Mouse (Mus musculus): Measurements from ENCODE around the gene Vmn1r67. TPM values are rescaled to one million over a fixed set of nuclear protein-coding genes. Genes with fewer than 3 reads are reported as not detected.
A peak's percentile ranks its signal among the peaks of the same experiment; 100 is the strongest.

Gene Vmn1r67
- not detected in 2 replicates for polyA plus RNA-seq (2012; rRNA removed)
- polyA plus RNA-seq (2014; fragmentation: Nextera tagmentation; extraction: Ambion mirVana) = not detected in 2 replicates

GRCm38 (mm10) chr7:10443031-10443430, at the start of gene Vmn1r67:
Gene Vmn1r67 (plus strand): TSS chr7:10443331.
- no peak for TF ChIP-seq POLR2A (IDR thresholded peaks at IDR 0.05; ENCODE audit: borderline replicate concordance, extremely low read depth, insufficient read depth, insufficient read length)
- no peak within 1 kb of the TSS for H3K9ac ChIP-seq (ENCODE audit: low read depth, low read length, severe bottlenecking)
- H3K4me2 ChIP-seq (replicated peaks; ENCODE audit: low read depth, low read length, severe bottlenecking) = no peak within 1 kb of the TSS
- H3K27ac ChIP-seq (replicated peaks; ENCODE audit: low read depth, low read length) = no peak within 1 kb of the TSS
- H3K27me3 ChIP-seq (ENCODE audit: control insufficient read depth, insufficient read depth, low read length) = no peaks in the 10 kb centered on the region
- 0 out of 2 replicates have a peak, but pooled peaks cover 3% of the 10 kb centered on the region for H3K9me3 ChIP-seq (ENCODE audit: control insufficient read depth, low read length)
- H3K4me1 ChIP-seq (ENCODE audit: control insufficient read depth, insufficient read depth, low read length) = no peaks in the 10 kb centered on the region
- no peak within 1 kb of the TSS for H3K4me3 ChIP-seq (replicated peaks; ENCODE audit: low read length)
- H3K36me3 ChIP-seq (ENCODE audit: control insufficient read depth, insufficient read depth, low read length) = no peaks in the 10 kb centered on the region
- DNase-seq (ENCODE audit: low spot score) (no peak), ATAC-seq (ENCODE audit: low FRiP score, low read depth) (no peak)

- Histone ChIP-seq H3K4me2 (replicated peaks; ENCODE audit: low read depth, low read length, severe bottlenecking) (no peak overlapping the region), H3K27me3 (ENCODE audit: control insufficient read depth, insufficient read depth, low read length) (no peaks in the 10 kb centered on the region), H3K9me3 (ENCODE audit: control insufficient read depth, low read length) (no peaks in the 10 kb centered on the region), H3K36me3 (ENCODE audit: control insufficient read depth, insufficient read depth, low read length) (no peaks in the 10 kb centered on the region), H3K4me3 (replicated peaks; ENCODE audit: low read length) (no peak overlapping the region), H3K9ac (ENCODE audit: low read depth, low read length, severe bottlenecking) (no peak overlapping the region), H3K4me1 (ENCODE audit: control insufficient read depth, insufficient read depth, low read length) (no peaks in the 10 kb centered on the region), H3K27ac (replicated peaks; ENCODE audit: low read depth, low read length) (no peak overlapping the region)
- ATAC-seq (ENCODE audit: low FRiP score, low read depth) (no peak), DNase-seq (ENCODE audit: low spot score) (no peak)
- 71% methylated on average over 3 of the region's 3 CpGs for WGBS
- TF ChIP-seq POLR2A (IDR thresholded peaks at IDR 0.05; ENCODE audit: borderline replicate concordance, extremely low read depth, insufficient read depth, insufficient read length) = no peak
Observed at GRCm38 (mm10) chr7:10458166-10458565, 15.0 kb downstream of the Vmn1r67 start.

GRCm38 (mm10) chr7:10479813-10480212, 36.7 kb downstream of the Vmn1r67 start:
- no peak for ATAC-seq (ENCODE audit: low FRiP score, low read depth)
- DNase-seq (ENCODE audit: low spot score) = no peak
- Histone ChIP-seq H3K4me2 (replicated peaks; ENCODE audit: low read depth, low read length, severe bottlenecking) (no peak overlapping the region), H3K4me1 (ENCODE audit: control insufficient read depth, insufficient read depth, low read length) (no peaks in the 10 kb centered on the region), H3K9me3 (ENCODE audit: control insufficient read depth, low read length) (no peaks in the 10 kb centered on the region; the same call in 1 of the 2 replicates), H3K4me3 (replicated peaks; ENCODE audit: low read length) (no peak overlapping the region), H3K27me3 (ENCODE audit: control insufficient read depth, insufficient read depth, low read length) (no peaks in the 10 kb centered on the region), H3K9ac (ENCODE audit: low read depth, low read length, severe bottlenecking) (no peak overlapping the region), H3K36me3 (ENCODE audit: control insufficient read depth, insufficient read depth, low read length) (no peaks in the 10 kb centered on the region), H3K27ac (replicated peaks; ENCODE audit: low read depth, low read length) (no peak overlapping the region)
- TF ChIP-seq POLR2A (IDR thresholded peaks at IDR 0.05; ENCODE audit: borderline replicate concordance, extremely low read depth, insufficient read depth, insufficient read length) = no peak

GRCm38 (mm10) chr7:10480588-10481233, 37.6 kb downstream of the Vmn1r67 start:
- Histone ChIP-seq H3K9ac (ENCODE audit: low read depth, low read length, severe bottlenecking) (no peak overlapping the region), H3K4me1 (ENCODE audit: control insufficient read depth, insufficient read depth, low read length) (no peaks in the 10 kb centered on the region), H3K4me3 (replicated peaks; ENCODE audit: low read length) (peak overlapping the region; percentile 23), H3K4me2 (replicated peaks; ENCODE audit: low read depth, low read length, severe bottlenecking) (peak overlapping the region; percentile 24; the same call in 1 of the 2 replicates), H3K36me3 (ENCODE audit: control insufficient read depth, insufficient read depth, low read length) (no peaks in the 10 kb centered on the region), H3K27me3 (ENCODE audit: control insufficient read depth, insufficient read depth, low read length) (no peaks in the 10 kb centered on the region), H3K9me3 (ENCODE audit: control insufficient read depth, low read length) (no peaks in the 10 kb centered on the region; the same call in 1 of the 2 replicates), H3K27ac (replicated peaks; ENCODE audit: low read depth, low read length) (no peak overlapping the region)
- no peak for TF ChIP-seq POLR2A (IDR thresholded peaks at IDR 0.05; ENCODE audit: borderline replicate concordance, extremely low read depth, insufficient read depth, insufficient read length)
- ATAC-seq (ENCODE audit: low FRiP score, low read depth) = no peak
- DNase-seq (ENCODE audit: low spot score) = no peak
- 59% methylated on average over 18 of the region's 18 CpGs for WGBS

- 0 out of 2 replicates have a peak within 1 kb of the TSS, but pooled peaks have one; percentile 29 for H3K27ac ChIP-seq (replicated peaks; ENCODE audit: low read depth, low read length)
- DNase-seq (ENCODE audit: low spot score) = peak; percentile 91
Observed at GRCm38 (mm10) chr7:10494786-10495521, 51.8 kb downstream of the Vmn1r67 start, which contains the start of gene Zik1. Gene Zik1 (minus strand): TSS chr7:10495394.

More at GRCm38 (mm10) chr7:10494786-10495521, 51.8 kb downstream of the Vmn1r67 start, which contains the start of gene Zik1:
- ATAC-seq (ENCODE audit: low FRiP score, low read depth) = peak; percentile 99
- WGBS = 1% methylated on average over 33 of the region's 33 CpGs
- H3K4me3 ChIP-seq (replicated peaks; ENCODE audit: low read length) = peak within 1 kb of the TSS; percentile 62
- H3K9ac ChIP-seq (ENCODE audit: low read depth, low read length, severe bottlenecking) = peak within 1 kb of the TSS; percentile 81
- no peaks in the 10 kb centered on the region for H3K27me3 ChIP-seq (ENCODE audit: control insufficient read depth, insufficient read depth, low read length)
- no peaks in the 10 kb centered on the region for H3K9me3 ChIP-seq (ENCODE audit: control insufficient read depth, low read length)
- peaks cover 29% of the 10 kb centered on the region for H3K36me3 ChIP-seq (ENCODE audit: control insufficient read depth, insufficient read depth, low read length)
- H3K4me1 ChIP-seq (ENCODE audit: control insufficient read depth, insufficient read depth, low read length) = peaks cover 8% of the 10 kb centered on the region
- TF ChIP-seq POLR2A (IDR thresholded peaks at IDR 0.05; ENCODE audit: borderline replicate concordance, extremely low read depth, insufficient read depth, insufficient read length) = no peak
- H3K4me2 ChIP-seq (replicated peaks; ENCODE audit: low read depth, low read length, severe bottlenecking) = peak within 1 kb of the TSS; percentile 57

Data from limb, embryonic 14.5 days (tissue).